ENCODE assay signal across 7 mouse cellular contexts in genomic region chr1:106735586-106735985, GRCm38 (mm10). TPM values are rescaled to one million over a fixed set of nuclear protein-coding genes. Genes with fewer than 3 reads are reported as not detected.
A peak's percentile ranks its signal among the peaks of the same experiment; 100 is the strongest.
DNase-seq lines count a peak whose midpoint lies in the region; ATAC-seq and TF ChIP-seq lines count a peak whose summit lies in the region.

No protein-coding gene starts in this region.

- dilution Hi-C loops in CH12.LX (cut with MboI; ENCODE audit: extremely low pct_ligation_motif_present, extremely low pct_unique_long_range_greater_than_20kb, low sequenced_read_pairs) = no loop called here

- H3K4me2 ChIP-seq in CH12.LX (ENCODE audit: insufficient read depth, low read depth, poor library complexity, severe bottlenecking) = no peak overlapping the region
- H3K4me2 ChIP-seq in limb, embryonic 14.5 days (replicated peaks; ENCODE audit: low read depth, low read length, severe bottlenecking) = no peak overlapping the region

- peaks cover 21 to 62% of the 10 kb centered on the region in 2 experiments for H3K36me3 ChIP-seq in CH12.LX (replicated peaks in 1 of 2; ENCODE audit: control insufficient read depth in 1 of 2, insufficient read depth in 1 of 2, low read length in 1 of 2)
- peaks cover 16% of the 10 kb centered on the region for H3K36me3 ChIP-seq in limb, embryonic 14.5 days (ENCODE audit: control insufficient read depth, insufficient read depth, low read length)

- in situ Hi-C loops in CH12.LX (cut with MboI; ENCODE audit: low pct_ligation_motif_present, low pct_unique_long_range_greater_than_20kb, low sequenced_read_pairs) = no loop called here

- no peaks in the 10 kb centered on the region for H3K9me3 ChIP-seq in CH12.LX (replicated peaks; ENCODE audit: low read length)
- no peaks in the 10 kb centered on the region for H3K9me3 ChIP-seq in limb, embryonic 14.5 days (ENCODE audit: control insufficient read depth, low read length)

- ATAC-seq in limb, embryonic 14.5 days (ENCODE audit: low FRiP score, low read depth) = no peak

- peak; percentile 85 for TF ChIP-seq RAD21 in CH12.LX (IDR thresholded peaks at IDR 0.05; ENCODE audit: low read depth, low read length)

- 48% methylated on average over 2 of the region's 2 CpGs for WGBS in limb, embryonic 14.5 days

- no peaks in the 10 kb centered on the region for H3K4me1 ChIP-seq in CH12.LX (ENCODE audit: control insufficient read depth in 1 of 2, insufficient read depth in 2 of 2)
- no peaks in the 10 kb centered on the region for H3K4me1 ChIP-seq in limb, embryonic 14.5 days (ENCODE audit: control insufficient read depth, insufficient read depth, low read length)

- H3K27me3 ChIP-seq in CH12.LX (replicated peaks) = no peaks in the 10 kb centered on the region
- H3K27me3 ChIP-seq in limb, embryonic 14.5 days (ENCODE audit: control insufficient read depth, insufficient read depth, low read length) = no peaks in the 10 kb centered on the region

- peak; percentile 91 for TF ChIP-seq CTCF in layer of hippocampus, adult 2 months (conservative IDR thresholded peaks at IDR 0.05)
- TF ChIP-seq CTCF in CH12.LX (conservative IDR thresholded peaks at IDR 0.05 in 1 of 2, IDR thresholded peaks at IDR 0.05 in 1 of 2; ENCODE audit: low read depth in 2 of 2, low read length in 2 of 2) = peak; percentile 65 to 89

- H3K4me3 ChIP-seq in layer of hippocampus, adult 2 months = no peak overlapping the region
- no peak overlapping the region for H3K4me3 ChIP-seq in CH12.LX (replicated peaks in 1 of 3; ENCODE audit: low read depth in 2 of 3, low read length in 2 of 3, poor library complexity in 1 of 3)
- H3K4me3 ChIP-seq in limb, embryonic 14.5 days (replicated peaks; ENCODE audit: low read length) = no peak overlapping the region

- DNase-seq in layer of hippocampus, adult 2 months (ENCODE audit: low spot score in 2 of 2) = peak in 1 of 2 experiments; percentile 39
- no peak for DNase-seq in layer of hippocampus, adult 9-11 months
- DNase-seq in CH12.LX (ENCODE audit: extremely low read depth) = peak; percentile 59
- peak; percentile 79 for DNase-seq in NIH3T3 (ENCODE audit: low read depth)
- DNase-seq in embryo, embryonic 10.5 days (ENCODE audit: low spot score) = peak; percentile 70
- DNase-seq in limb, embryonic 14.5 days (ENCODE audit: low spot score) = peak; percentile 65
- peak; percentile 28 for DNase-seq in right cerebral cortex, postnatal 4 days

- no peak overlapping the region for H3K27ac ChIP-seq in layer of hippocampus, adult 2 months
- no peak overlapping the region for H3K27ac ChIP-seq in CH12.LX (ENCODE audit: insufficient read depth, low read depth)
- no peak overlapping the region for H3K27ac ChIP-seq in limb, embryonic 14.5 days (replicated peaks; ENCODE audit: low read depth, low read length)

- H3K9ac ChIP-seq in CH12.LX (ENCODE audit: insufficient read depth, low read depth) = no peak overlapping the region
- no peak overlapping the region for H3K9ac ChIP-seq in limb, embryonic 14.5 days (ENCODE audit: low read depth, low read length, severe bottlenecking)

- TF ChIP-seq POLR2A in CH12.LX (IDR thresholded peaks at IDR 0.05; ENCODE audit: low read depth, low read length) = no peak
- TF ChIP-seq POLR2A in limb, embryonic 14.5 days (IDR thresholded peaks at IDR 0.05; ENCODE audit: borderline replicate concordance, extremely low read depth, insufficient read depth, insufficient read length) = no peak

- no peaks in the 10 kb centered on the region for H3K79me2 ChIP-seq in CH12.LX (replicated peaks; ENCODE audit: control insufficient read depth, extremely low read depth, insufficient read depth, poor library complexity, severe bottlenecking)

- no peak for TF ChIP-seq EP300 in CH12.LX (IDR thresholded peaks at IDR 0.05; ENCODE audit: low read length)

TF ChIP-seq in CH12.LX, 34 proteins besides CTCF, POLR2A, EP300 and RAD21:
- TF ChIP-seq ZC3H11A (IDR thresholded peaks at IDR 0.05; ENCODE audit: low read depth, low read length) = peak; percentile 44
- no peak for TF ChIP-seq ELF1 (IDR thresholded peaks at IDR 0.05; ENCODE audit: low read depth, low read length)
- peak; percentile 76 for TF ChIP-seq SMC3 (IDR thresholded peaks at IDR 0.05; ENCODE audit: low read depth, low read length)
TF ChIP-seq in CH12.LX: peak in this region for 2.

RNA-seq across cellular contexts. Expression of gene Bcl2, which starts 21.5 kb away (rescaled TPM):
- 1 to 10 TPM; 7.8 to 8.1 TPM for total RNA-seq in layer of hippocampus, adult 2 months (2021)
- total RNA-seq in CH12.LX (2012; rRNA removed) (7.6 and 13.6 TPM in 2 replicates), CH12.LX (2014; rRNA removed) (8.7 and 9.6 TPM in 2 replicates)
- 4.5 and 4.7 TPM in 2 replicates for polyA plus RNA-seq in CH12.LX (2012; ENCODE audit: insufficient read length, low read depth)
- 8.0 TPM in 2 replicates for polyA plus RNA-seq in limb, embryonic 14.5 days (2012; rRNA removed)
- polyA plus RNA-seq in limb, embryonic 14.5 days (2014; fragmentation: Nextera tagmentation; extraction: Ambion mirVana) = 15.7 and 20.1 TPM in 2 replicates

RNA-seq across cellular contexts. Expression of gene Kdsr, which starts 23.9 kb away (rescaled TPM):
- 10 to 100 TPM; 28.1 to 28.9 TPM for total RNA-seq in layer of hippocampus, adult 2 months (2021)
- total RNA-seq in CH12.LX (2012; rRNA removed) (4.7 and 6.4 TPM in 2 replicates), CH12.LX (2014; rRNA removed) (3.3 and 3.8 TPM in 2 replicates)
- polyA plus RNA-seq in CH12.LX (2012; ENCODE audit: insufficient read length, low read depth) = 6.3 and 8.5 TPM in 2 replicates
- 7.2 and 7.9 TPM in 2 replicates for polyA plus RNA-seq in limb, embryonic 14.5 days (2012; rRNA removed)
- polyA plus RNA-seq in limb, embryonic 14.5 days (2014; fragmentation: Nextera tagmentation; extraction: Ambion mirVana) = 16.2 and 17.4 TPM in 2 replicates
